Mouse (Mus musculus): ENCODE measurements around the gene Sik1. TPM values are rescaled to one million over a fixed set of nuclear protein-coding genes. Genes with fewer than 3 reads are reported as not detected.

Gene Sik1
- polyA plus RNA-seq, 1 experiment = 36.8 TPM

GRCm38 (mm10) chr17:31897186-31897793, 41.7 kb upstream of the Sik1 start:
- 76% methylated on average over 4 of the region's 4 CpGs for WGBS
- no peak for DNase-seq

GRCm38 (mm10) chr17:31896751-31897150, 41.1 kb upstream of the Sik1 start:
- no peak for DNase-seq

More at GRCm38 (mm10) chr17:31897186-31897793, 41.7 kb upstream of the Sik1 start:
- no peaks in the 10 kb centered on the region for H3K27me3 ChIP-seq (ENCODE audit: control insufficient read depth, insufficient read depth, low read length)
- TF ChIP-seq CTCF (IDR thresholded peaks at IDR 0.05; ENCODE audit: borderline replicate concordance, control insufficient read depth, extremely low read depth, insufficient read depth, low read length, poor library complexity) (no peak), POLR2A (IDR thresholded peaks at IDR 0.05; ENCODE audit: control insufficient read depth, extremely low read depth, insufficient read depth, low read length, poor library complexity) (no peak)
- H3K4me3 ChIP-seq (ENCODE audit: control insufficient read depth, insufficient read depth, low read length) = no peak overlapping the region
- no peaks in the 10 kb centered on the region for H3K4me1 ChIP-seq (replicated peaks; ENCODE audit: control insufficient read depth, insufficient read depth, low read length)
- H3K36me3 ChIP-seq (ENCODE audit: control insufficient read depth, insufficient read depth, low read length) = no peaks in the 10 kb centered on the region
- H3K27ac ChIP-seq (ENCODE audit: control insufficient read depth, insufficient read depth, low read length) = no peak overlapping the region

GRCm38 (mm10) chr17:31896311-31896710, 40.7 kb upstream of the Sik1 start:
- H3K27ac ChIP-seq (ENCODE audit: control insufficient read depth, insufficient read depth, low read length) = no peak overlapping the region
- no peak for TF ChIP-seq CTCF (IDR thresholded peaks at IDR 0.05; ENCODE audit: borderline replicate concordance, control insufficient read depth, extremely low read depth, insufficient read depth, low read length, poor library complexity)
- no peak for TF ChIP-seq POLR2A (IDR thresholded peaks at IDR 0.05; ENCODE audit: control insufficient read depth, extremely low read depth, insufficient read depth, low read length, poor library complexity)
- no peaks in the 10 kb centered on the region for H3K36me3 ChIP-seq (ENCODE audit: control insufficient read depth, insufficient read depth, low read length)
- H3K4me1 ChIP-seq (replicated peaks; ENCODE audit: control insufficient read depth, insufficient read depth, low read length) = no peaks in the 10 kb centered on the region
- WGBS = 95% methylated on average over 7 of the region's 7 CpGs
- no peak overlapping the region for H3K4me3 ChIP-seq (ENCODE audit: control insufficient read depth, insufficient read depth, low read length)
- H3K27me3 ChIP-seq (ENCODE audit: control insufficient read depth, insufficient read depth, low read length) = no peaks in the 10 kb centered on the region
- no peak for DNase-seq

More at GRCm38 (mm10) chr17:31896751-31897150, 41.1 kb upstream of the Sik1 start:
- Histone ChIP-seq H3K27ac (ENCODE audit: control insufficient read depth, insufficient read depth, low read length) (no peak overlapping the region), H3K4me1 (replicated peaks; ENCODE audit: control insufficient read depth, insufficient read depth, low read length) (no peaks in the 10 kb centered on the region), H3K27me3 (ENCODE audit: control insufficient read depth, insufficient read depth, low read length) (no peaks in the 10 kb centered on the region), H3K4me3 (ENCODE audit: control insufficient read depth, insufficient read depth, low read length) (no peak overlapping the region), H3K36me3 (ENCODE audit: control insufficient read depth, insufficient read depth, low read length) (no peaks in the 10 kb centered on the region)
- TF ChIP-seq POLR2A (IDR thresholded peaks at IDR 0.05; ENCODE audit: control insufficient read depth, extremely low read depth, insufficient read depth, low read length, poor library complexity) (no peak), CTCF (IDR thresholded peaks at IDR 0.05; ENCODE audit: borderline replicate concordance, control insufficient read depth, extremely low read depth, insufficient read depth, low read length, poor library complexity) (no peak)
- WGBS = 85% methylated on average over 3 of the region's 3 CpGs

DNA sequence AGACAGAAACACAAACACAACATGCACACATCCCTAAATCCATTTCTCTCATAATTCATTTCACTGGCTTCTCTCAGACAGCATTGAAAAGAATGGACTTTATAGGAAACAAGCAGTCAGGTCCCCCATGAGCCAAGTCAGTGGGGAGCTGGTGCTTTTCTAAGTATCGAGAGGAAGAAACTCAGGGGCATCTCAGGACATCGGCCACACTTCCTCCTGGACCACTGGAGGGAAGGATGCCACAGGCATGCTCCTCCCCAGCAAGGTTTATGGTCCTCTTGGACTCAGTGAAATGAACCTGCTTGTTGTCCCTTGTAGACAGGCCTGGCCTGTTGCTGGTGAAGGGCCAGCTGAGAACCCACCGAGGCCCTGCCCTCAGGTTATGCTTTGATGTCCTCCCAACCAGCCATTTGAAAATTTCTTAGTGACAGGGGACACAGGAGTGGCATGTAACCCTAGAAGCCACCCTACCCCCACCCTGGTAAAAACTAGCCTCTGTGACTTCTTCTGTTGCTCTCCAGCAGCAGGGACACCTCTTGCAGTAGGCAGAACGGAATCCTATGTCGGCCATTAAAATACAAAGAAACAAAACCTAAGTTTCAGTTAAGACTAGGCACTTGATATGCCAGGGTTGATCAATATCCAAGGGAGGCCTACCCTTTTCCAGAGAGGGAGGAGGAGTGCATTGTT, 37.9 kb upstream of the Sik1 start:
- Histone ChIP-seq H3K27ac (ENCODE audit: control insufficient read depth, insufficient read depth, low read length) (no peak overlapping the region), H3K27me3 (ENCODE audit: control insufficient read depth, insufficient read depth, low read length) (no peaks in the 10 kb centered on the region), H3K4me1 (replicated peaks; ENCODE audit: control insufficient read depth, insufficient read depth, low read length) (peaks cover 4% of the 10 kb centered on the region), H3K36me3 (ENCODE audit: control insufficient read depth, insufficient read depth, low read length) (no peaks in the 10 kb centered on the region), H3K4me3 (ENCODE audit: control insufficient read depth, insufficient read depth, low read length) (no peak overlapping the region)
- no peak for DNase-seq
- TF ChIP-seq CTCF (IDR thresholded peaks at IDR 0.05; ENCODE audit: borderline replicate concordance, control insufficient read depth, extremely low read depth, insufficient read depth, low read length, poor library complexity) (no peak), POLR2A (IDR thresholded peaks at IDR 0.05; ENCODE audit: control insufficient read depth, extremely low read depth, insufficient read depth, low read length, poor library complexity) (no peak)
- WGBS = 93% methylated on average over 5 of the region's 5 CpGs

DNA sequence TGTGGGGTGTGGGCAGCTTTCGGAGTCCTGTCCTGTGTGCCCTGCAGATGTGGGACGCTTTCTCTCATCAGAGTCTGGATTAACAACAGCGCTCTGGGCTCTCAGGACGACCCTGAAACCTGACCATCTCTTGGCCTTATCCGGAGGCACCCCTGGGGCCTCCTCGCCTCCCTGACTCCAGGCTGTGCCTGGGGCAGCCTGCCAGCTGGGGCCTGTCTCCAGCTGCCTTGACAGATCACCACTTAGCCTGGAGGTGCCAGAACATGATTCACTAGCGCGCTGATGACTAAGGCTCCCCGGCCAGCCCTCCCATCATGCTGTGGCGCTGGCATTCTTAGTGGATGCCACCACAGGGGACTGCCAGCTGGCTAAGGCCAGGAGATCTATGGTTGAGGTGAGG, 37.1 kb upstream of the Sik1 start:
- Histone ChIP-seq H3K4me1 (replicated peaks; ENCODE audit: control insufficient read depth, insufficient read depth, low read length) (peaks cover 7% of the 10 kb centered on the region), H3K27ac (ENCODE audit: control insufficient read depth, insufficient read depth, low read length) (no peak overlapping the region), H3K4me3 (ENCODE audit: control insufficient read depth, insufficient read depth, low read length) (no peak overlapping the region), H3K27me3 (ENCODE audit: control insufficient read depth, insufficient read depth, low read length) (no peaks in the 10 kb centered on the region), H3K36me3 (ENCODE audit: control insufficient read depth, insufficient read depth, low read length) (no peaks in the 10 kb centered on the region)
- WGBS = 72% methylated on average over 10 of the region's 10 CpGs
- TF ChIP-seq POLR2A (IDR thresholded peaks at IDR 0.05; ENCODE audit: control insufficient read depth, extremely low read depth, insufficient read depth, low read length, poor library complexity) (no peak), CTCF (IDR thresholded peaks at IDR 0.05; ENCODE audit: borderline replicate concordance, control insufficient read depth, extremely low read depth, insufficient read depth, low read length, poor library complexity) (no peak)
- no peak for DNase-seq

- Histone ChIP-seq H3K36me3 (ENCODE audit: control insufficient read depth, insufficient read depth, low read length) (no peaks in the 10 kb centered on the region), H3K4me1 (replicated peaks; ENCODE audit: control insufficient read depth, insufficient read depth, low read length) (peaks cover 7% of the 10 kb centered on the region), H3K27ac (ENCODE audit: control insufficient read depth, insufficient read depth, low read length) (no peak overlapping the region)
Measured at GRCm38 (mm10) chr17:31891858-31892257, 36.3 kb upstream of the Sik1 start.

More at GRCm38 (mm10) chr17:31891858-31892257, 36.3 kb upstream of the Sik1 start:
- no peaks in the 10 kb centered on the region for H3K27me3 ChIP-seq (ENCODE audit: control insufficient read depth, insufficient read depth, low read length)
- TF ChIP-seq POLR2A (IDR thresholded peaks at IDR 0.05; ENCODE audit: control insufficient read depth, extremely low read depth, insufficient read depth, low read length, poor library complexity) (no peak), CTCF (IDR thresholded peaks at IDR 0.05; ENCODE audit: borderline replicate concordance, control insufficient read depth, extremely low read depth, insufficient read depth, low read length, poor library complexity) (no peak)
- H3K4me3 ChIP-seq (ENCODE audit: control insufficient read depth, insufficient read depth, low read length) = no peak overlapping the region
- no peak for DNase-seq
- 62% methylated on average over 4 of the region's 4 CpGs for WGBS

Data from thymus, adult 2 months (tissue).